Mouse (Mus musculus) heart, adult 2 months (tissue): ENCODE data around the gene Anp32e.

ENCODE experiments used
- CTCF ChIP-seq: fragments of 200-600 bp; IDR thresholded peaks from 2 replicates; pipeline ENCODE4 v1.8.1; 2022; ENCODE audit warnings: antibody characterized with exemption, mild to moderate bottlenecking, moderate library complexity
- EP300 ChIP-seq: fragments of 200-500 bp; IDR thresholded peaks from 2 replicates; pipeline ENCODE4 v1.6.1; 2011; ENCODE audit warnings: low read depth, low read length, control low read depth; ENCODE audit not compliant: insufficient read depth
- POLR2A ChIP-seq: fragments of 200-500 bp; IDR thresholded peaks from 2 replicates; pipeline ENCODE4 v1.6.1; 2011; ENCODE audit warnings: mild to moderate bottlenecking, low read depth, low read length, control low read depth; ENCODE audit not compliant: insufficient read depth

DNA sequence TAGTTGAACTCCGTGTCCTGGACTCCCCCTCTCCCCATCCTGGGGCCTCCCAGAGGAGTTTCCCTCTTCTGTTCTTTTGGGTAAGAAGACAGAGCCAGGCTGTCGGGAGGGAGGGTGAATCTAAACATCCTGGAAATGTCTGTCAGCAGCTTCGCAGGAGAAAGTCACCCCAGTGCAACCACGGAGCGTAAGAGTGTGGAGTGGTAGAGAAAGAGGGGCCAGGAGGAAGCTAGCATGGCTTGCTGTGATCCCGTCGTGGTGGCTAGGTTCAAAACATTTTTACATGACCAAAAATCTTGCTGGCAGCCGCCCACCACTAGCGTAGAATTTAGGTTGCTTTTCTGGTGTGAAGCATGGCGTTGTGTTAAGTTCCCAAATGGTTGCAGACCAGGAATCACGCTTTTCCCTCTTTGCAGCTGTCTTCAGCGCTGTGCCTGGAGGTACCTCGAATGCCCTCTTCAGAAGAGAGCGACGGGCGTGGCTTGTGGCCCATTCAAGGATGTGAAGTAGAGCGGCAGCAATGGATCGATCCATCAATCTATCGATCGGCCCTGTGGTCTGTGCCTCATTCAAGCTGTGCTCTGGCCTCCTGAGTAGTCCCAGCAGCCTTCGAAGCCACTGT lies 57.1 kb downstream of the Anp32e start:
- TF ChIP-seq CTCF, result no peak
- no peak for TF ChIP-seq EP300
- peak; percentile 72 for TF ChIP-seq POLR2A
